Comparison of ENCODE assay signal across 9 mouse cellular contexts in genomic region chr7:99450703-99451102, GRCm38 (mm10). TPM values are rescaled to one million over a fixed set of nuclear protein-coding genes. Genes with fewer than 3 reads are reported as not detected.
DNase-seq lines count a peak whose midpoint lies in the region; ATAC-seq and TF ChIP-seq lines count a peak whose summit lies in the region.
"Had no signal": no experiment of that assay in that cellular context is flagged by ENCODE, and none has a peak within 500 bp of the region (broad histone marks: within the 10 kb centered on the region; RNA-seq: fewer than 3 reads in every experiment).

No protein-coding gene starts in this region.

- no peak overlapping the region for H3K4me2 ChIP-seq in lung, embryonic 15.5 days
- H3K4me2 ChIP-seq: heart, embryonic 15.5 days had no signal

- 3% methylated on average over 3 of the region's 3 CpGs for WGBS in hindbrain, embryonic 10.5 days
- 1% methylated on average over 3 of the region's 3 CpGs for WGBS in lung, embryonic 15.5 days

- in situ Hi-C loops in ES-E14 (cut with MboI; ENCODE audit: low sequenced_read_pairs in 2 of 2, unreplicated experiment in 2 of 2) = loop anchor here in 1 of 2 experiments (10.0 kb wide), 1 partner anchor 76 kb away; no protein-coding TSS in a partner anchor

- no peaks in the 10 kb centered on the region for H3K9me3 ChIP-seq in ES-E14 (ENCODE audit: control insufficient read depth, insufficient read depth, low read depth, low read length)
- H3K9me3 ChIP-seq in hindbrain, embryonic 10.5 days = no peaks in the 10 kb centered on the region
- H3K9me3 ChIP-seq in lung, embryonic 15.5 days = no peaks in the 10 kb centered on the region
- H3K9me3 ChIP-seq: heart, embryonic 15.5 days had no signal

- H3K9ac ChIP-seq in ES-E14 (ENCODE audit: insufficient read depth, low read depth, low read length, poor library complexity, severe bottlenecking) = no peak overlapping the region
- no peak overlapping the region for H3K9ac ChIP-seq in lung, embryonic 15.5 days
- H3K9ac ChIP-seq: heart, embryonic 15.5 days had no signal

- no peaks in the 10 kb centered on the region for H3K36me3 ChIP-seq in ES-E14 (ENCODE audit: control insufficient read depth, insufficient read depth, low read length, poor library complexity, severe bottlenecking)
- peaks cover 20% of the 10 kb centered on the region for H3K36me3 ChIP-seq in hindbrain, embryonic 10.5 days
- H3K36me3 ChIP-seq in lung, embryonic 15.5 days = 0 out of 2 replicates have a peak, but pooled peaks cover 2% of the 10 kb centered on the region
- H3K36me3 ChIP-seq: heart, embryonic 15.5 days had no signal

- H3K27ac ChIP-seq in ES-E14 (ENCODE audit: insufficient read depth, low read depth, low read length, poor library complexity, severe bottlenecking) = no peak overlapping the region
- no peak overlapping the region for H3K27ac ChIP-seq in hindbrain, embryonic 10.5 days
- H3K27ac ChIP-seq in lung, embryonic 15.5 days = no peak overlapping the region
- H3K27ac ChIP-seq: heart, embryonic 15.5 days had no signal

- ATAC-seq in lung, embryonic 15.5 days (ENCODE audit: borderline replicate concordance, extremely low read depth, low FRiP score, low TSS enrichment) = peak; percentile 25; the same call in 1 of the 2 replicates

- DNase-seq in ES-E14 (ENCODE audit: low read depth, low spot score) = no peak
- DNase-seq in adrenal gland, postnatal 14 days = peak; percentile 83
- DNase-seq in embryo, embryonic 9.5 days (ENCODE audit: extremely low spot score) = peak; percentile 80
- peak; percentile 75 for DNase-seq in hindbrain, embryonic 10.5 days (ENCODE audit: low spot score)
- DNase-seq in layer of hippocampus, adult 11-12 months (ENCODE audit: low spot score) = peak; percentile 87
- DNase-seq in retina, embryonic 14.5 days (ENCODE audit: low spot score) = peak; percentile 95
- DNase-seq in thymus, postnatal 4 days = peak; percentile 62

- no peaks in the 10 kb centered on the region for H3K4me1 ChIP-seq in ES-E14 (ENCODE audit: control insufficient read depth in 2 of 2, insufficient read depth in 2 of 2, low read length in 2 of 2, poor library complexity in 1 of 2)
- peaks cover 62% of the 10 kb centered on the region for H3K4me1 ChIP-seq in hindbrain, embryonic 10.5 days (replicated peaks)
- no peaks in the 10 kb centered on the region for H3K4me1 ChIP-seq in lung, embryonic 15.5 days

- H3K27me3 ChIP-seq in hindbrain, embryonic 10.5 days (ENCODE audit: insufficient read depth, poor library complexity, severe bottlenecking) = peaks cover 2% of the 10 kb centered on the region; the same call in 1 of the 2 replicates
- H3K27me3 ChIP-seq in lung, embryonic 15.5 days = no peaks in the 10 kb centered on the region
- H3K27me3 ChIP-seq: heart, embryonic 15.5 days had no signal

- H3K4me3 ChIP-seq in ES-E14 (ENCODE audit: insufficient read depth in 1 of 2, low read depth in 1 of 2, low read length in 2 of 2, poor library complexity in 1 of 2, severe bottlenecking in 1 of 2) = no peak overlapping the region
- H3K4me3 ChIP-seq in hindbrain, embryonic 10.5 days = no peak overlapping the region
- no peak overlapping the region for H3K4me3 ChIP-seq in lung, embryonic 15.5 days
- H3K4me3 ChIP-seq: heart, embryonic 15.5 days had no signal

TF ChIP-seq in ES-E14, 5 proteins besides CTCF, POLR2A, EP300 and RAD21:
- peak; percentile 82 for TF ChIP-seq ZC3H11A (IDR thresholded peaks at IDR 0.05; ENCODE audit: borderline replicate concordance, low read depth, low read length)
- no peak for TF ChIP-seq CHD2 (IDR thresholded peaks at IDR 0.05; ENCODE audit: low read depth, low read length)

RNA-seq across cellular contexts. Expression of gene Klhl35, which starts 15.1 kb away (rescaled TPM):
- 0.31 and 0.85 TPM in 2 replicates for total RNA-seq in ES-E14 (2012; rRNA removed)
- 1.3 TPM in 2 replicates for total RNA-seq in adrenal gland, postnatal 14 days (2021)
- polyA plus RNA-seq in hindbrain, embryonic 10.5 days (2016; fragmentation: Nextera tagmentation; extraction: Ambion mirVana) = 5.9 and 24.4 TPM in 2 replicates
- 0.80 and 0.94 TPM in 2 replicates for polyA plus RNA-seq in lung, embryonic 15.5 days (2015; fragmentation: Nextera tagmentation; extraction: Ambion mirVana)

RNA-seq across cellular contexts. Expression of gene Rps3, which starts 32.8 kb away (rescaled TPM):
- total RNA-seq in ES-E14 (2012; rRNA removed) = 1,655 and 1,728 TPM in 2 replicates
- 563 and 690 TPM in 2 replicates for total RNA-seq in adrenal gland, postnatal 14 days (2021)
- 680 and 779 TPM in 2 replicates for polyA plus RNA-seq in hindbrain, embryonic 10.5 days (2016; fragmentation: Nextera tagmentation; extraction: Ambion mirVana)
- polyA plus RNA-seq in lung, embryonic 15.5 days (2015; fragmentation: Nextera tagmentation; extraction: Ambion mirVana) = 777 and 836 TPM in 2 replicates
